Mouse (Mus musculus) embryo, embryonic 11 days (tissue): ENCODE measurements around the gene Trp53bp1.

Experiments used
- DNase-seq: peaks from one replicate; pipeline ENCODE4 v3.0.0-alpha.2; 2015

Gene Trp53bp1

DNA sequence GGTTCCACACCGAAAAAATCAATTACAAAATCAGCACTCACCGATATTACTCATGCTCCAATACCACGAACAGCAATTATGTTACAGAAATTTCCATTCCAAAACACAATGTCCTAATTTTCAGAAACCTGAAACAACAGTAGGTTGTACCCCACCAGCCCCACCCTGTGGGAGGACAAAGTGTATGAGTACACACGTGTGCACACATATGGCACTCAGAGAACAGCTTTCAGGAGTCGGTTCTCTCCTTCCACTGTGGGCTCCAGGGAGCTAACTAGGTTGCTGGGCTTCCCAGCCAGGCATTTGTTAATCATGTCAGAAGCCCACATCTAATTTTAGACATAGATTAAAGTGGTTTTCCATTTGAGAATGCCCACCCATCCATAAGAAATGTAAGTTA, 27.1 kb downstream of the Trp53bp1 start:
- no peak for DNase-seq

DNA sequence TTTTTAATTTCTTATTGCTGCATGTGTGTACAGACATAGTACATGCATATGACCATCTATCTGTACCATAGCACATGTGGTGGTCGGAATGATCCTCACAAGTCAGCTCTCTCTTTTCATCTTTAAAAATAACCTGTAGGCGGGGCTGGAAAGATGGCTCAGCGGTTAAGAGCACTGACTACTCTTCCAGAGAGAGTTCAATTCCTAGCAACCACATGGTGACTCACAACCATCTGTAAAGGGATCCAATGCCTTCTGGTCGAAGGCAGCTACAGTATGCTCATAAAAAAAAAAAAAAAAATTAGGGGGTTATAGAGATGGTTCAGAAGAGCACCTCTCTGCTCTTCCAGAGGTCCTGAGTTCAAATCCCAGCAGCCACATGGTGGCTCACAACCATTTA, 31.8 kb downstream of the Trp53bp1 start:
- no peak for DNase-seq

- no peak for DNase-seq
Measured at GRCm38 (mm10) chr2:121235460-121236072, 35.6 kb downstream of the Trp53bp1 start.

GRCm38 (mm10) chr2:121228135-121228534, 43.1 kb downstream of the Trp53bp1 start:
- DNase-seq: no peak

- DNase-seq: no peak
Measured at GRCm38 (mm10) chr2:121223010-121223409, 48.2 kb downstream of the Trp53bp1 start.

- no peak for DNase-seq
Measured at GRCm38 (mm10) chr2:121219994-121220393, 51.2 kb downstream of the Trp53bp1 start.

- DNase-seq: no peak
Measured at GRCm38 (mm10) chr2:121219177-121219576, 52.0 kb downstream of the Trp53bp1 start.

DNA sequence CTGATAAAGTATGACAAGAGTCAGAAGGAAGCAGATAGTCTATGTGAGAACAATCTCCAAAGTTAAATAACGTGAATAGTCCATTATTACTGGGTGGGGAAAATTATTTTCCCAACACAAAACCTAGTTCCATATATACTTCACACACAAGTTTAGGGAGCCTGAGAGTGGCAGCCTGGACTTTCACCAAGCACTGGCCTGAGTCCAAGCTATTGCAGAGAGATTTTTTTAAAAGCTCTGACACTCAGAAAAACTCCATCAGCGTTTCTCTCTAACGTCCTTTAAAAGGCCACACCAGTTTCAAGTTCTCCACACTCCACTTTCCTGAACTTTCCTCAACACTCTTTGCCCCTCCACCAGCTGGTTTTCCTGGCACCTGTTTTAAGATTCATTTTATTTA, 56.7 kb downstream of the Trp53bp1 start:
- DNase-seq: no peak

GRCm38 (mm10) chr2:121206541-121206940, 64.7 kb downstream of the Trp53bp1 start:
- no peak for DNase-seq

- no peak for DNase-seq
Measured at GRCm38 (mm10) chr2:121204276-121204675, 66.9 kb downstream of the Trp53bp1 start.

- DNase-seq: no peak
Measured at GRCm38 (mm10) chr2:121195466-121195865, 75.7 kb downstream of the Trp53bp1 start.

DNA sequence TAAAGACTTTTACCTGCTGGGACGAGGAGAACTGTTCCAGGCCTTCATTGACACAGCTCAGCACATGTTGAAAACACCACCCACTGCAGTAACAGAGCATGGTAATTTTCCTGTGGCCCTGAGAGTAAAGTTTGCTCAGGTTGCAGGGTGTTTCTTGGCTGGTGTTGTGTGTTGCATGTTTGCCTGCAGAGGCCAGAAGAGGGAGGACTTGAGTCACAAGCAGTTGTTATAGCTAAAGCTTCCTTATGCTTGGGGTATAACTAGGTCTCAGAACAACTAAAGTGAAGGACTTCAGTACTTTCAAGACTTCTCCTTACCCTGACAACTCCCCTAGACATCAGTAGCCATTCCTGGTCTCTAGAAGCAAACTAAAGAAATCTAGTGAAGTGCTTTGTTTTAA, 82.7 kb downstream of the Trp53bp1 start:
- DNase-seq: no peak

- DNase-seq: no peak
Measured at GRCm38 (mm10) chr2:121184142-121184541, 87.1 kb downstream of the Trp53bp1 start.

- DNase-seq: no peak
Measured at GRCm38 (mm10) chr2:121183431-121183830, 87.8 kb downstream of the Trp53bp1 start.

- DNase-seq: no peak
Measured at GRCm38 (mm10) chr2:121178828-121179479, 92.3 kb downstream of the Trp53bp1 start.

GRCm38 (mm10) chr2:121170980-121171742, 100.0 kb downstream of the Trp53bp1 start, which contains the start of gene Zscan29:
Gene Zscan29 (minus strand): TSS chr2:121171125.
- peak; percentile 97 for DNase-seq

- peak; percentile 67 for DNase-seq
Measured at GRCm38 (mm10) chr2:121170481-121170971, 100.7 kb downstream of the Trp53bp1 start, which contains the start of gene Tubgcp4. Gene Tubgcp4 (plus strand): TSS chr2:121170654.

GRCm38 (mm10) chr2:121169902-121170301, 101.3 kb downstream of the Trp53bp1 start:
- DNase-seq: peak; percentile 21

- no peak for DNase-seq
Measured at GRCm38 (mm10) chr2:121169173-121169572, 102.0 kb downstream of the Trp53bp1 start.

DNA sequence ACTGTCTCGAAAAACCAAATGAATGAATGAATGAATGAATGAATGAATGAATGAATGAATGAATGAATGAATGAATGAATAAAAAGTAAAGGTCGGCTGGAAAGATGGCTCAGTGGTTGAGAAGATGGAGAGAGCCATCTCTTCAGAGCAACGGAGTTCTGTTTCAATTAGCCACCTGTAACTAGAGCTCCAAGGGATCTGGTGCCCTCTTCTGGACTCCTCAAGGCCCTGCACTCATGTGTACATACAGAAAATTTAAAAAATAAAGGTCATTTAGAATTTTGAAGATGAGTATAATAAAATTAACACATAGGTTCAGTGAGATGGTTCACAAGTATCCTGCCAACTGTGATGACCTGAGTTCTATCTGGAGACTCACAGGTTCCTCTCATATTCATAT, 118.1 kb downstream of the Trp53bp1 start:
- no peak for DNase-seq

DNA sequence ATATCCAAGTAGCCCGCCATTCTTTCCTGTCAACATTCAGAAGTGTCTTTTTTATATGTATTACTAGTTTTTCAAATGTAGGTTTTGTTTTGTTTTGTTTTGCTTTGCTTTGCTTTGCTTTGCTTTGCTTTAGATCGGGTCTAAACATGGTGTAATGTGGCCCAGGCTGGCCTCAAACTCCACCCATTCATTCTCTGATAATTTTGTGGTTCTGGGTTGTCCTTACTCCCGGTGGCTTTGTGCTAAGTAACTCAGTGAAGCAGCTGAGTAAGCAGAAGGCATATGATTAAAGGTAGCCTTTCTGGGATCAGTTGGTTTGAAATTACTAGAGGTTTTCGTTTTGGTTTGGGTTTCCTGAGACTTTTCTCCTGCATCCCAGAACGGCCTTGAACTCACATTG, 121.5 kb downstream of the Trp53bp1 start:
- no peak for DNase-seq
